Mouse (Mus musculus): ENCODE results near the gene Mlh3. TPM values are rescaled to one million over a fixed set of nuclear protein-coding genes. Genes with fewer than 3 reads are reported as not detected.
A peak's percentile ranks its signal among the peaks of the same experiment; 100 is the strongest.

Mlh3 gene
- total and polyA plus RNA-seq, 3 experiments, result 1.9 to 33.6 (median 20.8) TPM

DNA sequence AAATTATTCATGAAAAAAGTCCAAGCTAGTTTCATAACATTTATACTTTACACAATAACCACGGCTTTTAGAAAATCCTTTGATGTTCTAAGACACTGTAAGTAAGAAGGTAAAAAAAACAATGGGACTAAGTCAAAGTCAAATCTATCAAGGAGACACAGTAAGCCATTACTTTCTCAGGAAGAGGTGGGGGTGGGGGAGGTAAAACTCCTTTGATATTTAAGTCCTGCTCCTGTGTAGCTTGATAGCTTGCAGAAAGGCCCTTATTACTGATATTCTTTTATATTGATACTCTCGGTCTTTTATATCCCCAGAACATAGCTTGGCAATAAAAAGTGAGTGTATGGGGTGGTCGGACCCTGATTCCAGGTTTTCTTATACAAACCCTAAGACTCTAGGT is 578 bp downstream of the Mlh3 start:
- no peaks in the 10 kb centered on the region for H3K27me3 ChIP-seq (ENCODE audit: insufficient read depth, low read length)
- H3K36me3 ChIP-seq (replicated peaks), result peaks cover 36% of the 10 kb centered on the region
- peaks cover 10% of the 10 kb centered on the region for H3K4me1 ChIP-seq (ENCODE audit: insufficient read depth, low read depth, low read length)
- H3K9me3 ChIP-seq (replicated peaks), result no peaks in the 10 kb centered on the region
- peak overlapping the region; percentile 70 for H3K4me3 ChIP-seq (ENCODE audit: low read depth, low read length)
- ATAC-seq (ENCODE audit: extremely low read depth, insufficient number of reproducible peaks, low FRiP score, poor library complexity, severe bottlenecking) (no peak), DNase-seq (ENCODE audit: low spot score) (no peak)
- no peak for TF ChIP-seq POLR2AphosphoS5 (IDR thresholded peaks at IDR 0.05; ENCODE audit: insufficient replicate concordance, low read depth, low read length)
- no peak for TF ChIP-seq GATA2 (IDR thresholded peaks at IDR 0.05; ENCODE audit: borderline replicate concordance, low read depth, low read length)
- TF ChIP-seq CTCF (IDR thresholded peaks at IDR 0.05; ENCODE audit: low read depth, low read length), result no peak
- no peak for TF ChIP-seq TAL1 (conservative IDR thresholded peaks at IDR 0.05; ENCODE audit: low read depth, low read length)
- no peak for TF ChIP-seq GATA1 (IDR thresholded peaks at IDR 0.05; ENCODE audit: borderline replicate concordance, low read length)

DNA sequence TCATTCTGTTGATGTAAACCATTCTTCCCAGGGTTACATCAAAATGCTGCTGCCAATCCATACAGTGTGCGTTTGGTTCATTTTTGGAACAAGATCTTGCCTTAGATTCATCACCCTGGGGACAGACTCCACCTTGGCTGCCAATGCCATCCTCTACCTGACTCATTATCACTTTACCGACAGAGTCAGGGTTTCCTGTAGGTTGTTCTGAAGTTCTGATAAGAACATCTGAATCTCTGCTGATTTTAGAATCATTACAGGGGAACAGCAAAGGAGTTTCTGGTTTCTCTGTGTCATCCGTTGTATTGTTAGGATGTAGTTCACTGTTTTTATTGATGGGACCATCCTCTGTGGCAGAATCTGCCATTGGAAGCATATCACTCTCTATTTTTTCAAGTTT is 4.2 kb downstream of the Mlh3 start:
- Histone ChIP-seq H3K27me3 (ENCODE audit: insufficient read depth, low read length) (no peaks in the 10 kb centered on the region), H3K9me3 (replicated peaks) (no peaks in the 10 kb centered on the region), H3K4me1 (ENCODE audit: insufficient read depth, low read depth, low read length) (peaks cover 6% of the 10 kb centered on the region), H3K36me3 (replicated peaks) (peaks cover 23% of the 10 kb centered on the region), H3K4me3 (ENCODE audit: low read depth, low read length) (no peak overlapping the region)
- ATAC-seq (ENCODE audit: extremely low read depth, insufficient number of reproducible peaks, low FRiP score, poor library complexity, severe bottlenecking), result no peak
- TF ChIP-seq POLR2AphosphoS5 (IDR thresholded peaks at IDR 0.05; ENCODE audit: insufficient replicate concordance, low read depth, low read length), result no peak
- TF ChIP-seq GATA2 (IDR thresholded peaks at IDR 0.05; ENCODE audit: borderline replicate concordance, low read depth, low read length), result no peak
- no peak for TF ChIP-seq TAL1 (conservative IDR thresholded peaks at IDR 0.05; ENCODE audit: low read depth, low read length)
- TF ChIP-seq CTCF (IDR thresholded peaks at IDR 0.05; ENCODE audit: low read depth, low read length), result no peak
- no peak for TF ChIP-seq GATA1 (IDR thresholded peaks at IDR 0.05; ENCODE audit: borderline replicate concordance, low read length)
- DNase-seq (ENCODE audit: low spot score), result no peak

DNA sequence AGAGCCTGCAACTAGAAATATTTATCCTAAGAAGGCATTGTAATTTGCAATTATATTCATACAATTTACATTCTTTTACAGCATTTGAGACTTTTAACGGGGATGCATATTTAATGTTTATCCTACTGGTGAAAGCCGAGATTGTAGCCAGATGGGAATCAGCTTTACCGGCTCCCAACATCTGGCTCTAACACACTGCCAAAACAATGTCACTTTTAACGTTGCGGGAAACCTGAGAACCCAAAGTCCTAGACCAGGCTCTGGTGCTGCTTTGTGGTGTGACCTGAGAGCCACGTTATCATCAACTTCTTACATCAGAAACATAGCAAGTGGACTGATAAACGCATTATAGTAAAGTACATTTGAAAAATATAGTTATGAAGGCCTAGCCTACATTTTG is 5.5 kb downstream of the Mlh3 start:
- H3K27me3 ChIP-seq (ENCODE audit: insufficient read depth, low read length), result no peaks in the 10 kb centered on the region
- ATAC-seq (ENCODE audit: extremely low read depth, insufficient number of reproducible peaks, low FRiP score, poor library complexity, severe bottlenecking) (no peak), DNase-seq (ENCODE audit: low spot score) (no peak)
- no peaks in the 10 kb centered on the region for H3K9me3 ChIP-seq (replicated peaks)
- no peak overlapping the region for H3K4me3 ChIP-seq (ENCODE audit: low read depth, low read length)
- TF ChIP-seq POLR2AphosphoS5 (IDR thresholded peaks at IDR 0.05; ENCODE audit: insufficient replicate concordance, low read depth, low read length) (no peak), CTCF (IDR thresholded peaks at IDR 0.05; ENCODE audit: low read depth, low read length) (no peak), GATA1 (IDR thresholded peaks at IDR 0.05; ENCODE audit: borderline replicate concordance, low read length) (no peak), TAL1 (conservative IDR thresholded peaks at IDR 0.05; ENCODE audit: low read depth, low read length) (no peak)
- peaks cover 28% of the 10 kb centered on the region for H3K36me3 ChIP-seq (replicated peaks)
- peaks cover 6% of the 10 kb centered on the region for H3K4me1 ChIP-seq (ENCODE audit: insufficient read depth, low read depth, low read length)

DNA sequence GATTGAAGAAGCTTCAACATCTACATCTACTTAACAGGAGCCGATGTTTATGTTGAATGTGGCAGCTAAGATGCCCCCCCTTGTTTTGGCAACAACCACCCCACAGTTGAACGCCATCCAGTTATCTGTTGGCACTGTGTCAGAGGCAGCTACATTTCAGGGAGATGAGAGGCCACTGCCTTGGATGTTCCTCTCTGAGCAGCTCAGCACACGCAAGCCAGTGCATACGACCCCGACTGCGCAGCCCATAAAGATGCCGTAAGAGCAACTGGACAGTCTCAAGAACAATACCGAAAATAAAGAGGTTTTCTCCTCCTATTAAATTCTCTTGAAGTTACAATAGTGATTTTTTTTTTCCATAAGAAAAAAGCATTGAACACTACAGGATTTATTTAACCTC is 5.9 kb downstream of the Mlh3 start:
- Histone ChIP-seq H3K27me3 (ENCODE audit: insufficient read depth, low read length) (no peaks in the 10 kb centered on the region), H3K4me3 (ENCODE audit: low read depth, low read length) (no peak overlapping the region), H3K4me1 (ENCODE audit: insufficient read depth, low read depth, low read length) (peaks cover 6% of the 10 kb centered on the region), H3K36me3 (replicated peaks) (peaks cover 28% of the 10 kb centered on the region), H3K9me3 (replicated peaks) (no peaks in the 10 kb centered on the region)
- TF ChIP-seq GATA1 (IDR thresholded peaks at IDR 0.05; ENCODE audit: borderline replicate concordance, low read length), result no peak
- TF ChIP-seq POLR2AphosphoS5 (IDR thresholded peaks at IDR 0.05; ENCODE audit: insufficient replicate concordance, low read depth, low read length), result no peak
- TF ChIP-seq CTCF (IDR thresholded peaks at IDR 0.05; ENCODE audit: low read depth, low read length), result no peak
- TF ChIP-seq GATA2 (IDR thresholded peaks at IDR 0.05; ENCODE audit: borderline replicate concordance, low read depth, low read length), result no peak
- TF ChIP-seq TAL1 (conservative IDR thresholded peaks at IDR 0.05; ENCODE audit: low read depth, low read length), result no peak
- DNase-seq (ENCODE audit: low spot score) (no peak), ATAC-seq (ENCODE audit: extremely low read depth, insufficient number of reproducible peaks, low FRiP score, poor library complexity, severe bottlenecking) (no peak)

DNA sequence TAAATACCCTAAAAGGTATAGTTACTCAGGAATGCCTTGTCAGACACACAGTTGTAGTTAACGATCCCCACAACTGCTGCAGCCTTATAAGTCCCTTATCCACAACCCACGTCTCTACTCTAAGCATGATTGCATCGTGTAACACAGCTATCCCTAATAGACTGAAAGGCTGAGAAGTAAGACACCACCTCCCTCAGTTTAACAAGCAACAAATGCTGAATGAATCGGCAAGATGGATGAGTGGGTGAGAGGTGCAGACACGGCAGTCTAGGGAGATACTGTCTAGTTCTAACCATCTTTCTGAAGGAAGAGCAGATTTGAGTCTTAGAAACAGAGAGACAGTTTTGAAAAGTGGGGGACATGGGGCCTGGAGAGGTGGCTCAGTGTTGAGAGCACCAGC is 7.2 kb downstream of the Mlh3 start:
- Histone ChIP-seq H3K4me3 (ENCODE audit: low read depth, low read length) (no peak overlapping the region), H3K4me1 (ENCODE audit: insufficient read depth, low read depth, low read length) (peaks cover 4% of the 10 kb centered on the region), H3K27me3 (ENCODE audit: insufficient read depth, low read length) (no peaks in the 10 kb centered on the region), H3K36me3 (replicated peaks) (peaks cover 31% of the 10 kb centered on the region), H3K9me3 (replicated peaks) (no peaks in the 10 kb centered on the region)
- no peak for ATAC-seq (ENCODE audit: extremely low read depth, insufficient number of reproducible peaks, low FRiP score, poor library complexity, severe bottlenecking)
- no peak for DNase-seq (ENCODE audit: low spot score)
- no peak for TF ChIP-seq TAL1 (conservative IDR thresholded peaks at IDR 0.05; ENCODE audit: low read depth, low read length)

DNA sequence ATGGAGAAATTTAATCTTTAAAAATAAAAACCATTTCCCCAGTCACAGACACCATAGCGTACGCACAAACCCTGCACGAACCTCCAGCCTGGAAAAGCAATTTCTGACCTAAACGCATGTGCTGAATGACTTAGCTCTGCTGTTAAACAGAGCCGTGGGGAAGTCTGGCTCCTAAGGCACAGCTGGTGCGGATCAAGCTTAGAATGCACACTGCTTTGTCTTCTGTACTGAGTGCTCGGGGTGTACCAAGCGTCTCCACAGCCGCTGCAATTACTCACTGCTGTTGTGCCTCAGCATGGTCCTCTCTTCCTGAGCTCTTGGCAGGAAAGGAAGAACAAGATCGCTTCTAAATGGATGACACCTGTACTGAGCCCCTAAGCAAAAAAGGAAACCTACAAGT is 7.9 kb downstream of the Mlh3 start:
- TF ChIP-seq TAL1 (conservative IDR thresholded peaks at IDR 0.05; ENCODE audit: low read depth, low read length), result no peak
- no peak for TF ChIP-seq POLR2AphosphoS5 (IDR thresholded peaks at IDR 0.05; ENCODE audit: insufficient replicate concordance, low read depth, low read length)
- TF ChIP-seq GATA1 (IDR thresholded peaks at IDR 0.05; ENCODE audit: borderline replicate concordance, low read length), result no peak
- no peaks in the 10 kb centered on the region for H3K27me3 ChIP-seq (ENCODE audit: insufficient read depth, low read length)
- ATAC-seq (ENCODE audit: extremely low read depth, insufficient number of reproducible peaks, low FRiP score, poor library complexity, severe bottlenecking), result no peak
- peaks cover 4% of the 10 kb centered on the region for H3K4me1 ChIP-seq (ENCODE audit: insufficient read depth, low read depth, low read length)
- no peak for DNase-seq (ENCODE audit: low spot score)
- no peak overlapping the region for H3K4me3 ChIP-seq (ENCODE audit: low read depth, low read length)
- H3K9me3 ChIP-seq (replicated peaks), result no peaks in the 10 kb centered on the region
- H3K36me3 ChIP-seq (replicated peaks), result peaks cover 35% of the 10 kb centered on the region

DNA sequence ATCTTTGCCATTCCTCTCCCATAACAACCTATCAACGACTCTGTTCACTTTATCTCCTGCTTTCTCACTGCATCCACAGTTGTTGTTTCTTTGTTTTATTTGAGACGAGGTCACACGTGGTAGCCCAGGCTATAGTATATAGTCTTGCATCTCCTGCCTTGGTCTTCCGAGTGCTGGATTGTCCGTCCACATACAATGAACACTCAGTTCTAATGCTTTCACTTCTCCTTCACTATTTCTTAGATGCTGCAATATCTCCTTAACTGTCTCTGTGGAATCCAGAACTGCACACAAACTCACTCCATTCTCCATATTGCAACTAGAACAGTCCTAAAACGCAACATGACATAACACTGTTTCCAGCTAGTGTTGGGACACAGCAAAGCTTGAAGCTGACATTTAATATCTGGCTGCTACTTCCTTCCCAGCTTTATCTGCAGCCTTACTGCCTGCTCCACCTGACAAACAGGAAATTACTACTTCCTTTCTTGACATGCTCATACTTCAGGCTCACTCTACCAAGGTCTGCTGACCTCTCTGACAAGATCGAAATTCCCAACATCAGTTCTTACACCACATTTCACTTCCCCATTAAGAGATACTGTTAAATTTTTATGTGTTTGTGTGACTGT is 13.3 kb downstream of the Mlh3 start:
- TF ChIP-seq TAL1 (conservative IDR thresholded peaks at IDR 0.05; ENCODE audit: low read depth, low read length) (no peak), CTCF (IDR thresholded peaks at IDR 0.05; ENCODE audit: low read depth, low read length) (no peak), GATA2 (IDR thresholded peaks at IDR 0.05; ENCODE audit: borderline replicate concordance, low read depth, low read length) (no peak), POLR2AphosphoS5 (IDR thresholded peaks at IDR 0.05; ENCODE audit: insufficient replicate concordance, low read depth, low read length) (no peak), GATA1 (IDR thresholded peaks at IDR 0.05; ENCODE audit: borderline replicate concordance, low read length) (no peak)
- Histone ChIP-seq H3K9me3 (replicated peaks) (no peaks in the 10 kb centered on the region), H3K27me3 (ENCODE audit: insufficient read depth, low read length) (no peaks in the 10 kb centered on the region), H3K4me3 (ENCODE audit: low read depth, low read length) (no peak overlapping the region), H3K4me1 (ENCODE audit: insufficient read depth, low read depth, low read length) (peaks cover 13% of the 10 kb centered on the region), H3K36me3 (replicated peaks) (peaks cover 32% of the 10 kb centered on the region)
- DNase-seq (ENCODE audit: low spot score) (no peak), ATAC-seq (ENCODE audit: extremely low read depth, insufficient number of reproducible peaks, low FRiP score, poor library complexity, severe bottlenecking) (peak; percentile 81)

Data from G1E (cell line).